8 mouse cellular contexts compared by ENCODE assay signal in the genomic region with DNA sequence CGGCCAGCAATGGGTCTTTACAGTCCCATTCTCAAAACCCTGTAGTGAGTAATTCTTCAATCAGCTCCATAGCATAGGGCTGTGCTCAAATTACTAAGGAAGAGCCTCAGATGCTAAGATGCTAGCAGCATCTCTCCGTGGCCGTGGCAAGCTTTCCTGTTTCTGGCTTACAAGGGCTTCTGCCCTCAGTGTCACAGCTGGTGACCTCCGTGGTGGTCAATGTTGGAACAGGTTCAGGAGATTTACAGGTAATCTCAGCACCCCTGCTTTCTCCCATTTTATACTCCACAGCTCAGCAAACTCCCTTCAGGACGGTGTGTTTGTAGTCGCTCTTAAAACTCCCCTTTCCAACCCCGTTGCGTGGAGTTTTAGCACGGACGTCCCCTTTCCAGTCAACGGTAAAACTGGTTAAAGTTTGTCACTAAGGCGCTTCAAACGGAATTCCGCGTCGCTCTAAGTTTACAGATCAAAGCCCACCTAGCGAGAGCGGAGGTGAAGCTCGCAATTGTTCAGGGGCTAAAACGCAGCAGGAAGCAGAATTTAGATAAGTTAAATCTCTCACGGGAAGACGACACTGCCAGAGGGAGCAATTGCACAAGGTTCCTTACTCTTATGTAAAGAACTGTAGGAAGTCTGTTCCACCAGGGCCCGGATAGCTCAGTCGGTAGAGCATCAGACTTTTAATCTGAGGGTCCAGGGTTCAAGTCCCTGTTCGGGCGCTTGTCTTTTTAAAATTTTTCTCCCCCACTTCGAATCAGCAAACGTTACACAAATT. TPM values are rescaled to one million over a fixed set of nuclear protein-coding genes. Genes with fewer than 3 reads are reported as not detected.
DNase-seq lines count a peak whose midpoint lies in the region; ATAC-seq and TF ChIP-seq lines count a peak whose summit lies in the region.

No protein-coding gene starts in this region.

- TF ChIP-seq RAD21 in CH12.LX (IDR thresholded peaks at IDR 0.05; ENCODE audit: low read depth, low read length), result no peak

- H3K27ac ChIP-seq in CH12.LX (ENCODE audit: insufficient read depth, low read depth), result no peak overlapping the region
- peak overlapping the region; percentile 55 for H3K27ac ChIP-seq in liver, embryonic 16.5 days (ENCODE audit: low read length)
- no peak overlapping the region for H3K27ac ChIP-seq in neural tube, embryonic 12.5 days
- H3K27ac ChIP-seq in thymus, adult 2 months (ENCODE audit: control insufficient read depth, insufficient read depth, low read length), result peak overlapping the region; percentile 31; the same call in 1 of the 2 replicates

- intact Hi-C loops in heart, postnatal 10 days (cut with DNase I), result loop anchor here (10.0 kb wide), 1 partner anchor 571 kb away; no protein-coding TSS in a partner anchor

- dilution Hi-C loops in CH12.LX (cut with MboI; ENCODE audit: extremely low pct_ligation_motif_present, extremely low pct_unique_long_range_greater_than_20kb, low sequenced_read_pairs), result no loop called here

- DNase-seq in CH12.LX (ENCODE audit: extremely low read depth), result no peak
- peak; percentile 67 for DNase-seq in brain, embryonic 18.5 days (ENCODE audit: low read depth, low spot score)
- DNase-seq in heart, postnatal 10 days, result peak; percentile 76 to 78
- DNase-seq in layer of hippocampus, adult 11-12 months (ENCODE audit: low spot score), result peak; percentile 73
- DNase-seq in thymus, adult 2 months, result peak; percentile 61

- H3K4me1 ChIP-seq in CH12.LX (ENCODE audit: control insufficient read depth in 1 of 2, insufficient read depth in 2 of 2), result peaks cover 0 to 15% of the 10 kb centered on the region in 2 experiments; a peak in 2 of 4 replicates
- H3K4me1 ChIP-seq in erythroblast, embryonic 14.5 days (ENCODE audit: control insufficient read depth), result peaks cover 21% of the 10 kb centered on the region
- peaks cover 8% of the 10 kb centered on the region for H3K4me1 ChIP-seq in liver, embryonic 16.5 days (ENCODE audit: control insufficient read depth, low read depth, low read length)
- H3K4me1 ChIP-seq in neural tube, embryonic 12.5 days, result peaks cover 11% of the 10 kb centered on the region
- H3K4me1 ChIP-seq in thymus, adult 2 months (replicated peaks; ENCODE audit: control insufficient read depth, insufficient read depth, low read length), result peaks cover 6% of the 10 kb centered on the region

- H3K4me2 ChIP-seq in CH12.LX (ENCODE audit: insufficient read depth, low read depth, poor library complexity, severe bottlenecking), result no peak overlapping the region
- H3K4me2 ChIP-seq in liver, embryonic 16.5 days (ENCODE audit: low read depth, low read length), result peak overlapping the region; percentile 64
- H3K4me2 ChIP-seq in neural tube, embryonic 12.5 days (replicated peaks), result peak overlapping the region; percentile 63

- no peak for TF ChIP-seq CTCF in CH12.LX (conservative IDR thresholded peaks at IDR 0.05 in 1 of 2, IDR thresholded peaks at IDR 0.05 in 1 of 2; ENCODE audit: low read depth in 2 of 2, low read length in 2 of 2)
- TF ChIP-seq CTCF in thymus, adult 2 months (IDR thresholded peaks at IDR 0.05; ENCODE audit: borderline replicate concordance, control insufficient read depth, extremely low read depth, insufficient read depth, low read length, poor library complexity), result no peak

- H3K79me2 ChIP-seq in CH12.LX (replicated peaks; ENCODE audit: control insufficient read depth, extremely low read depth, insufficient read depth, poor library complexity, severe bottlenecking), result no peaks in the 10 kb centered on the region

- in situ Hi-C loops in CH12.LX (cut with MboI; ENCODE audit: low pct_ligation_motif_present, low pct_unique_long_range_greater_than_20kb, low sequenced_read_pairs), result loop anchor here (25.0 kb wide), 1 partner anchor 329 kb away; the partner anchor contains the start of genes Etnk2 and Ren1

- H3K9me3 ChIP-seq in CH12.LX (replicated peaks; ENCODE audit: low read length), result peaks cover 8% of the 10 kb centered on the region
- H3K9me3 ChIP-seq in erythroblast, embryonic 14.5 days (ENCODE audit: control insufficient read depth, low read length), result no peaks in the 10 kb centered on the region
- H3K9me3 ChIP-seq in liver, embryonic 16.5 days (replicated peaks; ENCODE audit: control insufficient read depth, low read length), result no peaks in the 10 kb centered on the region
- no peaks in the 10 kb centered on the region for H3K9me3 ChIP-seq in neural tube, embryonic 12.5 days

- ATAC-seq in liver, embryonic 16.5 days (ENCODE audit: low read depth), result peak; percentile 89
- peak; percentile 83 for ATAC-seq in neural tube, embryonic 12.5 days (ENCODE audit: low FRiP score, low read depth)

- TF ChIP-seq POLR2A in CH12.LX (IDR thresholded peaks at IDR 0.05; ENCODE audit: low read depth, low read length), result no peak
- TF ChIP-seq POLR2A in thymus, adult 2 months (IDR thresholded peaks at IDR 0.05; ENCODE audit: control insufficient read depth, extremely low read depth, insufficient read depth, low read length, poor library complexity), result no peak

- no peaks in the 10 kb centered on the region for H3K27me3 ChIP-seq in CH12.LX (replicated peaks)
- H3K27me3 ChIP-seq in erythroblast, embryonic 14.5 days (ENCODE audit: control insufficient read depth), result no peaks in the 10 kb centered on the region
- H3K27me3 ChIP-seq in liver, embryonic 16.5 days (ENCODE audit: control insufficient read depth, insufficient read depth, low read depth, low read length), result no peaks in the 10 kb centered on the region
- no peaks in the 10 kb centered on the region for H3K27me3 ChIP-seq in neural tube, embryonic 12.5 days (replicated peaks)
- H3K27me3 ChIP-seq in thymus, adult 2 months (ENCODE audit: control insufficient read depth, insufficient read depth, low read length), result no peaks in the 10 kb centered on the region

- no peak overlapping the region for H3K9ac ChIP-seq in CH12.LX (ENCODE audit: insufficient read depth, low read depth)
- peak overlapping the region; percentile 64 for H3K9ac ChIP-seq in liver, embryonic 16.5 days (ENCODE audit: low read depth, low read length)
- H3K9ac ChIP-seq in neural tube, embryonic 12.5 days, result peak overlapping the region; percentile 36

- no peak overlapping the region for H3K4me3 ChIP-seq in CH12.LX (replicated peaks in 1 of 3; ENCODE audit: low read depth in 2 of 3, low read length in 2 of 3, poor library complexity in 1 of 3)
- peak overlapping the region; percentile 74 for H3K4me3 ChIP-seq in erythroblast, embryonic 14.5 days (replicated peaks)
- H3K4me3 ChIP-seq in liver, embryonic 16.5 days (ENCODE audit: low read depth, low read length), result peak overlapping the region; percentile 69
- peak overlapping the region; percentile 41 for H3K4me3 ChIP-seq in neural tube, embryonic 12.5 days
- H3K4me3 ChIP-seq in thymus, adult 2 months (ENCODE audit: control insufficient read depth, insufficient read depth, low read length), result peak overlapping the region; percentile 47

- H3K36me3 ChIP-seq in CH12.LX (replicated peaks in 1 of 2; ENCODE audit: control insufficient read depth in 1 of 2, insufficient read depth in 1 of 2, low read length in 1 of 2), result peaks cover 2 to 4% of the 10 kb centered on the region in 2 experiments
- no peaks in the 10 kb centered on the region for H3K36me3 ChIP-seq in erythroblast, embryonic 14.5 days (ENCODE audit: control insufficient read depth)
- no peaks in the 10 kb centered on the region for H3K36me3 ChIP-seq in liver, embryonic 16.5 days (ENCODE audit: control insufficient read depth, insufficient read depth)
- no peaks in the 10 kb centered on the region for H3K36me3 ChIP-seq in neural tube, embryonic 12.5 days
- no peaks in the 10 kb centered on the region for H3K36me3 ChIP-seq in thymus, adult 2 months (ENCODE audit: control insufficient read depth, insufficient read depth, low read length)

- WGBS in liver, embryonic 16.5 days (ENCODE audit: insufficient replicate concordance), result under 1% methylated on average over 28 of the region's 28 CpGs
- WGBS in neural tube, embryonic 12.5 days, result under 1% methylated on average over 28 of the region's 28 CpGs
- WGBS in thymus, adult 2 months, result 1% methylated on average over 28 of the region's 28 CpGs

- TF ChIP-seq EP300 in CH12.LX (IDR thresholded peaks at IDR 0.05; ENCODE audit: low read length), result no peak

TF ChIP-seq in CH12.LX, 34 proteins besides CTCF, POLR2A, EP300 and RAD21:
- peak; percentile 85 for TF ChIP-seq TBP (conservative IDR thresholded peaks at IDR 0.05; ENCODE audit: low read depth, low read length)
- no peak for TF ChIP-seq TCF12 (IDR thresholded peaks at IDR 0.05; ENCODE audit: low read depth, low read length)
- TF ChIP-seq USF2 (conservative IDR thresholded peaks at IDR 0.05; ENCODE audit: low read depth, low read length), result no peak
- no peak for TF ChIP-seq HCFC1 (IDR thresholded peaks at IDR 0.05; ENCODE audit: low read depth, low read length)

RNA-seq across cellular contexts. Expression of gene Mdm4, which starts 3.1 kb away (rescaled TPM):
- total RNA-seq in CH12.LX (2012; rRNA removed), result 84.5 and 107 TPM in 2 replicates
- total RNA-seq in CH12.LX (2014; rRNA removed), result 66.5 and 68.3 TPM in 2 replicates
- 78.9 and 79.0 TPM in 2 replicates for polyA plus RNA-seq in CH12.LX (2012; ENCODE audit: insufficient read length, low read depth)
- 0.74 and 1.1 TPM in 2 replicates for polyA plus RNA-seq in erythroblast, embryonic 14.5 days (2012)
- 10 to 100 TPM; 48.9 to 49.0 TPM for total RNA-seq in heart, postnatal 10 days (2021)
- 12.7 and 13.4 TPM in 2 replicates for polyA plus RNA-seq in liver, embryonic 16.5 days (2015; fragmentation: Nextera tagmentation; extraction: Ambion mirVana)
- polyA plus RNA-seq in neural tube, embryonic 12.5 days (2016; fragmentation: Nextera tagmentation; extraction: Ambion mirVana), result 39.2 and 39.5 TPM in 2 replicates
- polyA plus RNA-seq in thymus, adult 2 months (2012; rRNA removed), result 127 and 147 TPM in 2 replicates

RNA-seq across cellular contexts. Expression of gene Pik3c2b, which starts 12.0 kb away (rescaled TPM):
- total RNA-seq in CH12.LX (2012; rRNA removed) (15.9 and 16.5 TPM in 2 replicates), CH12.LX (2014; rRNA removed) (7.2 and 8.7 TPM in 2 replicates)
- 9.2 and 12.0 TPM in 2 replicates for polyA plus RNA-seq in CH12.LX (2012; ENCODE audit: insufficient read length, low read depth)
- 0.01 and 0.03 TPM in 2 replicates for polyA plus RNA-seq in erythroblast, embryonic 14.5 days (2012)
- total RNA-seq in heart, postnatal 10 days (2021), result 10 to 100 TPM; 26.1 to 36.5 TPM
- 0.85 and 1.2 TPM in 2 replicates for polyA plus RNA-seq in liver, embryonic 16.5 days (2015; fragmentation: Nextera tagmentation; extraction: Ambion mirVana)
- 18.0 and 18.1 TPM in 2 replicates for polyA plus RNA-seq in neural tube, embryonic 12.5 days (2016; fragmentation: Nextera tagmentation; extraction: Ambion mirVana)
- 9.5 and 12.1 TPM in 2 replicates for polyA plus RNA-seq in thymus, adult 2 months (2012; rRNA removed)

Comparison
In these comparisons a context has a peak if more than half of its experiments do, and no peak if none do; other contexts are left out.
1. H3K27ac ChIP-seq: peak in liver, embryonic 16.5 days (single experiment) and thymus, adult 2 months (single experiment); none in CH12.LX (single experiment) and neural tube, embryonic 12.5 days (single experiment).
2. H3K4me3 ChIP-seq: peak in erythroblast, embryonic 14.5 days (single experiment), liver, embryonic 16.5 days (single experiment), neural tube, embryonic 12.5 days (single experiment) and thymus, adult 2 months (single experiment); none in CH12.LX (0 of 3).